Mouse (Mus musculus): ENCODE results near the gene Gm4301. TPM values are rescaled to one million over a fixed set of nuclear protein-coding genes. Genes with fewer than 3 reads are reported as not detected.

Gm4301 gene
- polyA plus RNA-seq (2017; shearing (Covaris generic)), result not detected

GRCm38 (mm10) chr10:100335376-100335775 lies at the start of gene Gm4301:
Gm4301 (plus strand) TSS chr10:100335676.

DNA sequence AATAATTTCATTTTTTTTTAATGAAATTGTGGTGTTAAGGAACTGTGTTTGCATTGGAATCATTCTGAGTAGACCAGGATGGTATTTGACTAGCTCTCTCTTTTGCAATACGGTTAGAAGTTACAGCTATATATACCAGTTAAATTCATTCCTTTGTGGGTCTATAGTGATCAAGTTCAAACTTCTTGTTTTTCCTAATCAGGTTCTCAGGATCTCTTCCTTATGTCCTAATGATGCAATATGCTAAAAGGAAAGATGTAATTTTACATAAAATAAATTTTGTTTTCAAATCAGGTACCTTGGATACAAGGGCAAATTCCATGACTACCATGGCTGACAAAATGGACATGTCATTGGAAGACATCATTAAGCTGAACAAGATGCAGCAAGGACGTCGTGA lies 5.1 kb downstream of the Gm4301 start, which contains the start of gene Gm4302:
Gm4302 (plus strand) TSS at position 301 of the 400 bp plus-strand sequence.

DNA sequence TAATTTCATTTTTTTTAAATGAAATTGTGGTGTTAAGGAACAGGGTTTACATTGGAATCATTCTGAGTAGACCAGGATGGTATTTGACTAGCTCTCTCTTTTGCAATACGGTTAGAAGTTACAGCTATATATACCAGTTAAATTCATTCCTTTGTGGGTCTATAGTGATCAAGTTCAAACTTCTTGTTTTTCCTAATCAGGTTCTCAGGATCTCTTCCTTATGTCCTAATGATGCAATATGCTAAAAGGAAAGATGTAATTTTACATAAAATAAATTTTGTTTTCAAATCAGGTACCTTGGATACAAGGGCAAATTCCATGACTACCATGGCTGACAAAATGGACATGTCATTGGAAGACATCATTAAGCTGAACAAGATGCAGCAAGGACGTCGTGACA lies 10.2 kb downstream of the Gm4301 start, which contains the start of gene Gm4303:
Gm4303 (plus strand) TSS at position 301 of the 400 bp plus-strand sequence.

DNA sequence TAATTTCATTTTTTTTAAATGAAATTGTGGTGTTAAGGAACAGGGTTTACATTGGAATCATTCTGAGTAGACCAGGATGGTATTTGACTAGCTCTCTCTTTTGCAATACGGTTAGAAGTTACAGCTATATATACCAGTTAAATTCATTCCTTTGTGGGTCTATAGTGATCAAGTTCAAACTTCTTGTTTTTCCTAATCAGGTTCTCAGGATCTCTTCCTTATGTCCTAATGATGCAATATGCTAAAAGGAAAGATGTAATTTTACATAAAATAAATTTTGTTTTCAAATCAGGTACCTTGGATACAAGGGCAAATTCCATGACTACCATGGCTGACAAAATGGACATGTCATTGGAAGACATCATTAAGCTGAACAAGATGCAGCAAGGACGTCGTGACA lies 15.3 kb downstream of the Gm4301 start, which contains the start of gene Gm4305:
Gm4305 (plus strand) TSS at position 301 of the 400 bp plus-strand sequence.

DNA sequence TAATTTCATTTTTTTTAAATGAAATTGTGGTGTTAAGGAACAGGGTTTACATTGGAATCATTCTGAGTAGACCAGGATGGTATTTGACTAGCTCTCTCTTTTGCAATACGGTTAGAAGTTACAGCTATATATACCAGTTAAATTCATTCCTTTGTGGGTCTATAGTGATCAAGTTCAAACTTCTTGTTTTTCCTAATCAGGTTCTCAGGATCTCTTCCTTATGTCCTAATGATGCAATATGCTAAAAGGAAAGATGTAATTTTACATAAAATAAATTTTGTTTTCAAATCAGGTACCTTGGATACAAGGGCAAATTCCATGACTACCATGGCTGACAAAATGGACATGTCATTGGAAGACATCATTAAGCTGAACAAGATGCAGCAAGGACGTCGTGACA lies 25.6 kb downstream of the Gm4301 start, which contains the start of gene Gm4307:
Gm4307 (plus strand) TSS at position 301 of the 400 bp plus-strand sequence.

DNA sequence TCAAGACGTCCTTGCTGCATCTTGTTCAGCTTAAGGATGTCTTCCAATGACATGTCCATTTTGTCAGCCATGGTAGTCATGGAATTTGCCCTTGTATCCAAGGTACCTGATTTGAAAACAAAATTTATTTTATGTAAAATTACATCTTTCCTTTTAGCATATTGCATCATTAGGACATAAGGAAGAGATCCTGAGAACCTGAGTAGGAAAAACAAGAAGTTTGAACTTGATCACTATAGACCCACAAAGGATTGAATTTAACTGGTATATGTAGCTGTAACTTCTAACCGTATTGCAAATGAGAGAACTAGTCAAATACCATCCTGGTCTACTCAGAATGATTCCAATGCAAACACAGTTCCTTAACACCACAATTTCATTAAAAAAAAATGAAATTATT lies 47.0 kb downstream of the Gm4301 start, which contains the start of gene Gm4312:
Gm4312 (minus strand) TSS at position 101 of the 400 bp plus-strand sequence.

Other genes with a start within 250 kb of the Gm4301 start
- not detected for gene Gm4302, start 5.2 kb downstream of the Gm4301 start, polyA plus RNA-seq (2017; shearing (Covaris generic))
- not detected for gene Gm4303, start 10.3 kb downstream of the Gm4301 start, polyA plus RNA-seq (2017; shearing (Covaris generic))
- not detected for gene Gm4305, start 15.4 kb downstream of the Gm4301 start, polyA plus RNA-seq (2017; shearing (Covaris generic))
- not detected for gene Gm4307, start 25.7 kb downstream of the Gm4301 start, polyA plus RNA-seq (2017; shearing (Covaris generic))
- not detected for gene Gm4312, start 46.9 kb downstream of the Gm4301 start, polyA plus RNA-seq (2017; shearing (Covaris generic))
- gene Tmtc3, start 151.7 kb downstream of the Gm4301 start, polyA plus RNA-seq (2017; shearing (Covaris generic)), result 6.1 TPM
- gene Cep290, start 151.9 kb downstream of the Gm4301 start, polyA plus RNA-seq (2017; shearing (Covaris generic)), result 5.1 TPM

Measured in inflammation-experienced regulatory T-cells, adult 16 weeks (primary cell).